Mouse (Mus musculus) heart, adult 2 months (tissue): ENCODE results near the gene Krt83.

Source experiments
- CTCF ChIP-seq: fragments of 200-600 bp; IDR thresholded peaks from 2 replicates; pipeline ENCODE4 v1.8.1; 2022; ENCODE audit warnings: antibody characterized with exemption, mild to moderate bottlenecking, moderate library complexity
- EP300 ChIP-seq: fragments of 200-500 bp; IDR thresholded peaks from 2 replicates; pipeline ENCODE4 v1.6.1; 2011; ENCODE audit warnings: low read depth, low read length, control low read depth; ENCODE audit not compliant: insufficient read depth
- POLR2A ChIP-seq: fragments of 200-500 bp; IDR thresholded peaks from 2 replicates; pipeline ENCODE4 v1.6.1; 2011; ENCODE audit warnings: mild to moderate bottlenecking, low read depth, low read length, control low read depth; ENCODE audit not compliant: insufficient read depth

GRCm38 (mm10) chr15:101455292-101455691 lies 36.0 kb downstream of the Krt83 start:
- TF ChIP-seq POLR2A (no peak), CTCF (no peak), EP300 (no peak)
